Mouse (Mus musculus): ENCODE measurements around the gene Nphs2. TPM values are rescaled to one million over a fixed set of nuclear protein-coding genes. Genes with fewer than 3 reads are reported as not detected.

Gene Nphs2
- not detected for polyA plus RNA-seq (2017; shearing (Covaris generic))

GRCm38 (mm10) chr1:156310630-156311029 is at the start of gene Nphs2:
TSS of gene Nphs2 (plus strand) at chr1:156310727.

GRCm38 (mm10) chr1:156302911-156303749 is 7.4 kb upstream of the Nphs2 start, which contains the start of gene Tdrd5:
TSS of gene Tdrd5 (minus strand) at chr1:156303664.

GRCm38 (mm10) chr1:156365740-156366139 is 55.2 kb downstream of the Nphs2 start, which contains the start of gene Gm2000:
TSS of gene Gm2000 (plus strand) at chr1:156366040.

Other genes starting within 250 kb of the Nphs2 start
- not detected for gene Fam163a, start 105.7 kb upstream of the Nphs2 start, polyA plus RNA-seq (2017; shearing (Covaris generic))
- 0.14 TPM for gene Tdrd5, start 7.1 kb upstream of the Nphs2 start, polyA plus RNA-seq (2017; shearing (Covaris generic))
- gene Gm2000, start 55.3 kb downstream of the Nphs2 start, polyA plus RNA-seq (2017; shearing (Covaris generic)) = 2,037 TPM
- 1.0 TPM for gene Axdnd1, start 110.4 kb downstream of the Nphs2 start, polyA plus RNA-seq (2017; shearing (Covaris generic))
- gene Soat1, start 163.6 kb downstream of the Nphs2 start, polyA plus RNA-seq (2017; shearing (Covaris generic)) = 26.5 TPM
- gene Gm10031, start 213.3 kb downstream of the Nphs2 start, polyA plus RNA-seq (2017; shearing (Covaris generic)) = 0.82 TPM
- gene Abl2, start 248.1 kb downstream of the Nphs2 start, polyA plus RNA-seq (2017; shearing (Covaris generic)) = 14.3 TPM

Data from naive thymus-derived CD4-positive, alpha-beta T cell, adult 5 months (primary cell).